Mouse (Mus musculus) embryonic facial prominence, embryonic 12.5 days (tissue): ENCODE results near the gene Htr2a. TPM values are rescaled to one million over a fixed set of nuclear protein-coding genes. Genes with fewer than 3 reads are reported as not detected.

Experiments
- ATAC-seq: fragments of 200-750 bp; cut with Nextera tagmentation; 2 replicates; pipeline ENCODE4 v1.8.0; 2017; ENCODE audit not compliant: insufficient number of reproducible peaks, insufficient read depth, low FRiP score, low TSS enrichment
- H3K27ac ChIP-seq: fragments of 300-500 bp; sonication (generic); 2 replicates; pipeline ENCODE4 v1.5.1; 2016; ENCODE audit warnings: mild to moderate bottlenecking
- H3K27me3 ChIP-seq: fragments of 300-500 bp; sonication (generic); 2 replicates; pipeline ENCODE4 v1.6.1; 2016; ENCODE audit warnings: mild to moderate bottlenecking, moderate library complexity
- H3K36me3 ChIP-seq: fragments of 300-500 bp; sonication (generic); 2 replicates; pipeline ENCODE4 v1.6.1; 2016; ENCODE audit warnings: mild to moderate bottlenecking
- H3K4me1 ChIP-seq: fragments of 300-500 bp; sonication (generic); 2 replicates; pipeline ENCODE4 v1.6.1; 2016
- H3K4me2 ChIP-seq: fragments of 300-500 bp; sonication (generic); replicated peaks from 2 replicates; pipeline ENCODE4 v1.6.1; 2016; ENCODE audit warnings: mild to moderate bottlenecking, moderate library complexity
- H3K4me3 ChIP-seq: fragments of 300-500 bp; sonication (generic); 2 replicates; pipeline ENCODE4 v1.5.1; 2016; ENCODE audit warnings: mild to moderate bottlenecking
- H3K9ac ChIP-seq: fragments of 300-500 bp; sonication (generic); 2 replicates; pipeline ENCODE4 v1.6.1; 2016; ENCODE audit warnings: mild to moderate bottlenecking, moderate library complexity
- H3K9me3 ChIP-seq: fragments of 300-500 bp; sonication (generic); 2 replicates; pipeline ENCODE4 v1.6.1; 2016; ENCODE audit warnings: mild to moderate bottlenecking, moderate library complexity
- WGBS: fragments of 180-500 bp; shearing (Covaris S2); methylation state at CpG from one replicate; pipeline ENCODE4 v1.1.7; 2016; 5-methylcytosine and 5-hydroxymethylcytosine counted together
- polyA plus RNA-seq: library from polyadenylated mRNA; unstranded; fragments of >200 nt; fragmentation: Nextera tagmentation; extraction: Ambion mirVana; gene quantifications from 2 replicates; pipeline ENCODE4 v1.2.1, GENCODE M21; 2016

Gene Htr2a
- polyA plus RNA-seq, 1 experiment from 2014 or later: 0.42 TPM

DNA sequence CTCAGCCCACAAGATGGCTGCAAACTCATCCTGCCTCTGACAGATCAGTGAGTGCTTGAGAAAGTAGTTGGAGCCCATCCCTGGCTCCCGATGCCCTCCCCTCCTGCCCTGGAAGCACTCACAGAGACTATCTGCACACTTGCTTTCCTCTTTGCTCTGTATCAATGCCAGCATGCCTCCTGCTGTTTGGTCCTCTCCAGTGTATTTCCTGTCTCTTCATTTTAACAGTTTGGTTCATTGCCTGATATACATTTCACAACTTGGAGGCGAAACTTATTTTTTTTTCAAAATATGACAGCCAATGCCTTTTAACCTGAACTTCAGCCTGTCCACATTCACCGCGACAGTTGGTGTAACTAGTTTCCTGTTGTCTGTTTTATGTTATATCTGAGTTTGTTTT lies 11.0 kb downstream of the Htr2a start:
- 64% methylated on average over 4 of the region's 4 CpGs for WGBS
- no peak overlapping the region for H3K4me2 ChIP-seq
- H3K27ac ChIP-seq: no peak overlapping the region
- no peak for ATAC-seq
- no peaks in the 10 kb centered on the region for H3K9me3 ChIP-seq
- no peaks in the 10 kb centered on the region for H3K4me1 ChIP-seq
- H3K9ac ChIP-seq: no peak overlapping the region
- H3K4me3 ChIP-seq: no peak overlapping the region
- no peaks in the 10 kb centered on the region for H3K36me3 ChIP-seq
- no peaks in the 10 kb centered on the region for H3K27me3 ChIP-seq

DNA sequence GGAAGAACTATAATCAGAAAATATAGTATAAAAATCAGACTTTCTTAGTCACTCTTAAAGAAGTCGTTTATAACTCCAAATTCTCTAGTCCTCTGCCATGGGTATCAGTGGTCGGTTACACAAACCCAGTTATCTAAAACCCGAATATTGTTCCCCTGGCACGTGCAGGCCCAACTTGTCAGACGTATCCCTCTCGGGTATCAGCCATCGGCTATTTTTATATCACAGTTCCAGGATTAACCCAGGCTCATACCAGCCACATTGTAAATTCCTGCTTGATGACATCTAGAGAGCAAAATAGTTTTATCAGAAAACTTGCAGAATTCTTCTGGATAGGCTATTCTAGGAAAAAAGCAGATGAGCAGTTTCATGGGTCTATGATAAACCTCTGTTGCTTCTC lies 16.6 kb downstream of the Htr2a start:
- no peak overlapping the region for H3K27ac ChIP-seq
- no peaks in the 10 kb centered on the region for H3K27me3 ChIP-seq
- H3K4me1 ChIP-seq: no peaks in the 10 kb centered on the region
- WGBS: 73% methylated on average over 7 of the region's 7 CpGs
- no peak for ATAC-seq
- no peak overlapping the region for H3K9ac ChIP-seq
- no peaks in the 10 kb centered on the region for H3K36me3 ChIP-seq
- H3K4me3 ChIP-seq: no peak overlapping the region
- H3K9me3 ChIP-seq: no peaks in the 10 kb centered on the region
- no peak overlapping the region for H3K4me2 ChIP-seq

DNA sequence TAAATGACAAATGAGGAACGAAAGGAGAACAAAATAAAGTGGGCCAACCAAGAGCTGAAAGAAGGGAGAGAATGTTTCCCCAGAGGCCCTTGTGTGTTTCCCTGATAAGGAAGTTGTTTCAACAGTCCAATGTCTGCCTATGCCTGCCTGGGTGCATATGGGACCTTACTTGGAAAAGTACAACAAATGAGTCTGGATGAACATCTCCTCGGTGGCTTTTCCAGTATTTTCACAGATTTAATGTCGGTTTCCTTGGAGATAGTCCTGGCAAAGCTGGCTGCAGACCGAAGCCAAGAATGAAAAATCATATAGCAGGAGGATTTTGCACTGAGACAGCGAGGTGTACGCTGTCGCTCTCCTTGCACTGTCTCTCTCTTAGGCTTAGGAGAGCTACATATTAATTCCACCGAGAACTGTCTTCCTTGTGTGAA lies 18.8 kb downstream of the Htr2a start:
- Histone ChIP-seq H3K4me3 (no peak overlapping the region), H3K36me3 (no peaks in the 10 kb centered on the region), H3K27me3 (no peaks in the 10 kb centered on the region), H3K9ac (no peak overlapping the region), H3K4me2 (no peak overlapping the region), H3K9me3 (no peaks in the 10 kb centered on the region), H3K4me1 (no peaks in the 10 kb centered on the region), H3K27ac (no peak overlapping the region)
- ATAC-seq: no peak
- 86% methylated on average over 8 of the region's 8 CpGs for WGBS

DNA sequence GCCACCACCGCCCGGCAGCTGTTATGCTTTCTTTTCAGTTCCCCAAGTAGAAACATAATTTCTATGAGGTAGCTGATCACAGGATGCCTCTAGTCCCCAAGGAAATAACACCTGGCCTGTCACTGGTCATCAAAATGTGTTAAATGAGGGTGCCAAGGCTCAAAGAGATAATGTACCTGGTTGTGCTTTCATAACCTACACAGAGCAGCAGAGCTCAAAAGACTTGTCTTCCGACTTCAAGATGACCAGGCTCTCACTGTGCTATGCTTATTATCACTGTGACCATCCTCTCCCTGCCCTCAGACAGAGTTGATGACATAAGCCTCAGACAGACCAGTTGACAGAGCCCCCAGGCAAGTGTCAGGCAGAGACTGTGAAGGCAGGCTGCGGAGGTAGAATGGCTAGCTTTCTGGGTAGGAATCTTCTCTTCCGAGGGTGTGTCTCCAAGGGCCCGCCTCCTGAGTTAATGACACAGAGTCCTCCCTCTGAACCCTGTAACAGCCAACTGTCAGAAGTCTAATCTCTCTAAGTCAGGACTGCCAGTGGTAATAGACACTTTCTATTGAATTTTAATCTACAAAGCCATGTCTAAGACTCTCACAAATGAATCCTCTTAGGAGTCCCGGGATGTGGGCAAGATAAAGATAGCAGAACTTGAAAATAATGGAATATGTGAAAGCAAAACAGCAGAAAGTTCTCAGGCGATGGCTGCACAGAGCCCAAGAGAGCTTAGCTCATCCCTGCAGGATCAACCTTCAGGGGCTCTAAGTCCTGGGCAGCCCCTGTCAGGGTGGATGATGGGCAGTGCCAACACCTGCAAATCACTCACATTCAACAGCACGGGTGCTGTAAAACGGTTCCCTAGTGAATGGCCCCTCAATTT lies 31.7 kb downstream of the Htr2a start:
- 61% methylated on average over 10 of the region's 10 CpGs for WGBS
- Histone ChIP-seq H3K36me3 (no peaks in the 10 kb centered on the region), H3K4me3 (no peak overlapping the region), H3K4me1 (no peaks in the 10 kb centered on the region), H3K9ac (no peak overlapping the region), H3K27me3 (no peaks in the 10 kb centered on the region), H3K9me3 (no peaks in the 10 kb centered on the region), H3K27ac (no peak overlapping the region), H3K4me2 (no peak overlapping the region)
- ATAC-seq: 0 out of 2 replicates have a peak, but pooled peaks have one; percentile 35

DNA sequence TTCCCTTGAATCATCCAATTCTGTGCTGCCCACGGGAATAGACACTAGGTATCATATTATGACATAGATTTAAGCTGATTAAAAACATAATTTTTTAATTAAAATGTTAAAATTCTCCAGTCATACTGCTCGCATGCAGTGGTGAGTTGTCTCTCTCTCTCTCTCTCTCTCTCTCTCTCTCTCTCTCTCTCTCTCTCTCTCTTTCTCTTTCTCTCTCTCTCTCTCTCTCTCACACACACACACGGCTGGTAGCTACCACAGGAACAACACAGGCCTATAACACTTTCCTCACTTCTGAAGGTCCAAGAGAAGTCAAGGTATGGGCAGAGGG lies 32.3 kb downstream of the Htr2a start:
- no peak for ATAC-seq
- H3K27ac ChIP-seq: no peak overlapping the region

DNA sequence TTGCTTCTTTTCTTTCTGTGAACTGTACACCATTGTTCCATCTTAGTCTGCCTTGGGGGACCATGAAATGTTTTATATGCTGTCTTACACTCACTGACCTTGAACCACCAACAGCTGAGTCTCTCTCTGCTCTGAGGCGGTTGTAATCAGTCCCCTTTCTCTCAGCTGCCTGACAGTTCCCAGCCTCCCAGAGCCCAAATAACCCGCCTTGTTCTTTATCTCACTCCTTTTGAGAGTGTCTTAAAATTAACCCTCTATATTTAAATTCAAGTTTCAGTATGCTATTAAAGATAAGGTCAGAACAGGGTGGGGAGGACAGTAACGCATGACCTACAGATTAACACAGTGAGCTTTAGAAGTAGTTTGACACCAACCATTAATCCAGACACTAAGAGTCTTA lies 32.9 kb downstream of the Htr2a start:
- Histone ChIP-seq H3K4me3 (no peak overlapping the region), H3K4me2 (no peak overlapping the region), H3K9me3 (no peaks in the 10 kb centered on the region), H3K27ac (no peak overlapping the region), H3K27me3 (no peaks in the 10 kb centered on the region), H3K9ac (no peak overlapping the region), H3K4me1 (no peaks in the 10 kb centered on the region), H3K36me3 (no peaks in the 10 kb centered on the region)
- ATAC-seq: no peak
- WGBS: 66% methylated on average over 3 of the region's 3 CpGs

More for the DNA sequence above, 32.3 kb downstream of the Htr2a start:
- no peaks in the 10 kb centered on the region for H3K9me3 ChIP-seq
- H3K9ac ChIP-seq: no peak overlapping the region
- no peaks in the 10 kb centered on the region for H3K27me3 ChIP-seq
- no peaks in the 10 kb centered on the region for H3K4me1 ChIP-seq
- 55% methylated on average over 3 of the region's 3 CpGs for WGBS
- no peaks in the 10 kb centered on the region for H3K36me3 ChIP-seq
- H3K4me3 ChIP-seq: no peak overlapping the region
- no peak overlapping the region for H3K4me2 ChIP-seq

DNA sequence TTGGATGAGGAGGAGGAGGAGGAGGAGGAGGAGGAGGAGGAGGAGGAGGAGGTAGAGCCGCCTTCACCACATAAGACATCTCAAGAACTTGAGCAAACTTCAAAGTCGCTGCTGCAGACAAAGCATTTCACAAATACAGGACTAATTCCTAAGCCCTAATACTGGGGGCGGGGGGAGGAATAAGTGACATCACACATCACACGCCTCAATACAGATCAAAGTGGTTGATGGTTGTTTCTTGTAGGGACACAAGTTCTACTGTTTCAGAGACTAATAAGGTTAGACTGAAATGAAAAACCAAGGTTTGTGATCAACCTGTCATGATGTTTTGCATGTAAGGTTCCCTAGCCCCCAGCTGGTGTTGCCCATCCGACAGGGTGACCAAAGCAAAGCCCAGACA lies 39.2 kb downstream of the Htr2a start:
- H3K36me3 ChIP-seq: no peaks in the 10 kb centered on the region
- no peak for ATAC-seq
- 80% methylated on average over 5 of the region's 5 CpGs for WGBS

DNA sequence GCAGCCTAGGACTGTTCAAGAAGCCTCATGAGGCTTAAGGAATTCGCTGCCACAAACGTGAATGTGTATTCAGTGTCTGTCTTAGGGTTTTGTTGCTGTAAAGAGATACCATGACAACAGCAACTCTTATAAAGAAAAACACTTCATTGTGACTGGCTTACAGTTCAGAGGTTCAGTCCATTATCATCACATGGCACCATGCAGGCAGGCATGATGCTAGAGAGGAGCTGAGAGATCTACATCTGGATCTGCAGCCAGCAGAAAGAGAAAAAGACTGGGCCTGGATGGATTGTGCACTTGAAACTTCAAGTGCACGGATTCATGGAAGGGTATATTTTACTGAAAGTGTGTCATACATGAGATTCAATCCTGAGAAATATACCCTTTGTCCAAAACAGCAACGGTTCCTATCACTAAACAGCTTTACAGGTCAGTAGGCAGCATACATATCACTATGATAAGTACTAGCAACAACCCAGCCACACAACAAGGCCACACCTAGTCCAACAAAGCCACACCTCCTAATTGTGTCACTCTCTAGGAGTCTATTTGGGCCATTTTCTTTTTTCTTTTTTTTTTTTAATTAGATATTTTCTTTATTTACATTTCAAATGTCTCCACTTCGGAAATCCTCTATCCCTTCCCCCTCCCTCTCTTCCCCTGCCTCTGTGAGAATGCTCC lies 43.8 kb downstream of the Htr2a start:
- no peaks in the 10 kb centered on the region for H3K9me3 ChIP-seq
- no peak for ATAC-seq
- H3K4me3 ChIP-seq: no peak overlapping the region
- H3K36me3 ChIP-seq: no peaks in the 10 kb centered on the region
- WGBS: 83% methylated on average over 5 of the region's 5 CpGs
- H3K4me1 ChIP-seq: no peaks in the 10 kb centered on the region
- no peaks in the 10 kb centered on the region for H3K27me3 ChIP-seq
- H3K9ac ChIP-seq: no peak overlapping the region
- no peak overlapping the region for H3K27ac ChIP-seq
- no peak overlapping the region for H3K4me2 ChIP-seq

More for the DNA sequence above, 39.2 kb downstream of the Htr2a start:
- Histone ChIP-seq H3K9me3 (no peaks in the 10 kb centered on the region), H3K9ac (no peak overlapping the region), H3K27ac (no peak overlapping the region), H3K4me1 (no peaks in the 10 kb centered on the region), H3K4me2 (no peak overlapping the region), H3K4me3 (no peak overlapping the region), H3K27me3 (no peaks in the 10 kb centered on the region)

DNA sequence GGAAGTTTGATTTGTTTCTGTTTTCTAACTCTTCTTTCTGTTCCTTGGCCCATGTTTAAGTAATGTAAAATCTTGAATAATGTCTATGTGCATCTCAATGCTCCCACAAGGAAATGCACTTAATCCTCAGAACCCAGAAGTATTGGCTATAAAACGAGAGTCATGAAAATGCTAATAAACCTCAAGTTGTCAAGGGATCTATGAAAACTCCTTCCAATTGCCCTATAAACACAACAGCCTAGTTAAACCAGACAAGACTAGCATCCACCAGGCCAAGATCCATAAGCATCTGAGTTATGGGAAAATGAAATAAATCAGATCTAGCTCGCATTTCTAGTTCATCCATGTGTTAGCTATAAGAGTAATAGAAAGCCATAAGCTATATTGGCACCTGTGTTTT lies 51.3 kb downstream of the Htr2a start:
- Histone ChIP-seq H3K4me3 (no peak overlapping the region), H3K9me3 (no peaks in the 10 kb centered on the region), H3K27me3 (no peaks in the 10 kb centered on the region), H3K36me3 (no peaks in the 10 kb centered on the region), H3K9ac (no peak overlapping the region), H3K4me1 (peaks cover 5% of the 10 kb centered on the region; the same call in 1 of the 2 replicates), H3K4me2 (no peak overlapping the region), H3K27ac (no peak overlapping the region)
- WGBS: 88% methylated on average over 2 of the region's 2 CpGs
- ATAC-seq: no peak

DNA sequence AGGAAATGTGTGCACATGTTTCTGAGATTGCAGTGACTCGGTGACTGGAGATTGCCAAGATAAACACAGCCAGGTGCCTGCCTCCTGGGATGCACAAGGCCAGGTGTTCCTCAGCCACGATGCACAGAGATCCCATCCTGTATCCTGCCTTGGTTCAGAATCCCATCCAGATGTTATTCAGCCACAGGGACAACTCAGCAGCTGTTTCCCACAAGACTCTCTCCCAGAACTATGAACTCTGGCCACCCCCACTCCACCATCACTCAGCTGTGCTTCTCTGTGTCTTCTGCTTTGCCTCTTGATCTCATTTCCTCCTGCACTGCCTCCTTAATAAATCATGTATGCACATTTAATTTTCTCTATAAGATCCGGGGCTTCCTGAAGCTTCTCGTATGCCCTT lies 56.1 kb downstream of the Htr2a start:
- H3K9ac ChIP-seq: no peak overlapping the region
- no peaks in the 10 kb centered on the region for H3K9me3 ChIP-seq
- H3K4me3 ChIP-seq: no peak overlapping the region
- no peaks in the 10 kb centered on the region for H3K36me3 ChIP-seq
- no peak for ATAC-seq
- peaks cover 6% of the 10 kb centered on the region; the same call in 1 of the 2 replicates for H3K4me1 ChIP-seq
- no peaks in the 10 kb centered on the region for H3K27me3 ChIP-seq
- no peak overlapping the region for H3K27ac ChIP-seq
- WGBS: 41% methylated on average over 4 of the region's 4 CpGs
- H3K4me2 ChIP-seq: no peak overlapping the region

DNA sequence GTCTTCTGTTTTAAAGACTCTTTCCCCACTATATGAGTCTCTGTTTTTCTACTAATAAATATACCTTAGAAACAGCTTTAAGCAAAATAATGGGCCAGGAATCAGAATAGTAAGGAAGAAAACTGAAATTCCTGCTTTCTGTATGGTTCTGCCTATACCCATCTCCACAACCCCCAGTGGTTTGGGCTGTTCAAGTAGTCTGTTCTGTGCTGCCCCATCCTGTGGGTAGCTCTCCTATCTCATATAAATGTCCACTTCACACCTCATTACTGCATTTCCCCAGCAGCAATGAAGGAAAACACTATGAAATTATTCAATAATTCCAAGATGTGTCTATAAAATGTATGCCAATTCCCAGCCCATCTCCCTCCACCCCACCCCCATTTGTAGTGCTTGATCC lies 56.8 kb downstream of the Htr2a start:
- H3K27me3 ChIP-seq: no peaks in the 10 kb centered on the region
- no peak for ATAC-seq
- H3K27ac ChIP-seq: no peak overlapping the region

DNA sequence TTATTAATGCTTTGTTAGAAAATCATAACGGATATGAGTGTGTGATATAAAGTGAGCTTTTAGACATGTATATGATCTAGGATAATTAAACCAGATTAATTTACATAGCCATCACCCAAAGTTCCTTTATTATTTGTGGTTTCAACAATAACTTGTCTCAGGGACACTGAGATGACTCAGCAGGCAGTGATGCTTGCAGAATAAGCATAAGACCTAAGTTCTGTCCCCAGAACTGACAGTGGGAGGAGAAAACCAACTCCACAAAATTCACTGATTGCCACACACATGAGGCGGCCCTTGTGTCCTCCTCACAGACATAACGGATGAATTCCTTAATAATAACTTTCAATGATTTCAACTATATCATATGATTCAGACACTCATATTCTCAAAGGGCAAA lies 58.6 kb downstream of the Htr2a start:
- 83% methylated on average over 3 of the region's 3 CpGs for WGBS
- Histone ChIP-seq H3K27me3 (no peaks in the 10 kb centered on the region), H3K9ac (no peak overlapping the region), H3K4me1 (peaks cover 16% of the 10 kb centered on the region), H3K36me3 (no peaks in the 10 kb centered on the region), H3K9me3 (no peaks in the 10 kb centered on the region), H3K4me2 (no peak overlapping the region), H3K4me3 (no peak overlapping the region), H3K27ac (no peak overlapping the region)
- ATAC-seq: no peak

More for the DNA sequence above, 56.8 kb downstream of the Htr2a start:
- Histone ChIP-seq H3K36me3 (no peaks in the 10 kb centered on the region), H3K9ac (no peak overlapping the region), H3K4me2 (no peak overlapping the region), H3K4me3 (no peak overlapping the region), H3K4me1 (peaks cover 6% of the 10 kb centered on the region; the same call in 1 of the 2 replicates), H3K9me3 (no peaks in the 10 kb centered on the region)
